Mouse (Mus musculus): ENCODE measurements around the gene Fbxw19. TPM values are rescaled to one million over a fixed set of nuclear protein-coding genes. Genes with fewer than 3 reads are reported as not detected.
"Not testable (repeated sequence)": the region's sequence is repeated elsewhere in the genome, so short reads cannot be mapped to it uniquely, and the experiment has no call there.

The Fbxw19 gene
- total RNA-seq (2021), result not detected

DNA sequence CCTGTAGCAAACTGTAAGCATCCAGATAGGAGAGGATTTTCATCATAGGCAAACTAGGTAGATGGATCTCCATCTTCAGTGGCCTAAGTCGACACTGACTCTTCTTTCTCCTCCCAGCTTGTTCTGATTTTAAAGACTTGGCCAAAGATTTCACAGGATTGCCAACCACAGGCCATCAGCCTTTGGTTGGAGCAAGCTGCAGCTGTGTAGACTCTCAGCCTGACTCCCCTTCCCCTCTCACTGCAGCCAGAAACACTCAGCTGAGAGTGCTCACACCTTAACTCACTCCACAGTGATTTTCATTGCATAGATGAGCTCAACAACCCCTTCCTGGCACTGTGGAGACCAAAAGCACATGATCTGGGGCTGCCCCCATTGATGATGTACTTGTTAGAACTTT lies at the start of gene Fbxw19:
Gene Fbxw19 (minus strand): TSS at position 101 of the 400 bp plus-strand sequence.
- intact Hi-C loops (cut with DNase I); DNase-seq: not testable (repeated sequence)

DNA sequence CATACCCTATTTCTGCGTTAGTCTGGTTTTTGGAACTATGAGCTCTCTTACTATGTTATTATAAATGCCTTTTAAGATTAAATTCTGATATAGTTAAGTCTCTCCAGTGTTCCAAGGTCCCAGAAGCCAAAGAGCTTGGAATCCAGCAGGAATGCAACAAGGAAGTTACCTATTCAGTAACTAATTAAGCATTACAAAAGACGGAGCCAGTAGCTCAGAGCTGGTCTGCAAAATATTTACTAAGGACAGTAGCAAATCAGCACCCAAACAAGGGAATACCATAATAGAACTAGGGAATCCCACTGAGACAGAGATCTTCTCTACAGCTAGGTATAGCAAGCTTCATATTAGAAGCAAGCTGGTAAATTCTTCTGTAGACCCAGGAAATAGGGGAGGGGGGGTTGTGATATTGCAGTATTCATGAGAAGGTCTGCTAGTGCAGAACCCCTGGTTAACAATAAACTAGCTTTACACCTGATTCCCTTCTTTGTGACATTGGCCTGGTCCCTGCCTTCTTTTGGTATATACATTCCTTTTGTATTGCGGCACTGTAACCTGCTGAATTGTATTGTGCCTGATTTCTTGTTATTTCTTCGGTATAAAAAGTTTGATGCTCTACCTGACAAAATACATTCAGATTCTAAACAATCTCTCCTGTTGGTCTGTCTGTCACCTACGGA lies 27.9 kb upstream of the Fbxw19 start:
- intact Hi-C loops (cut with DNase I), result loop anchor here (5.0 kb wide), 1 partner anchor 86 kb away; no protein-coding TSS in a partner anchor
- DNase-seq, result no peak

DNA sequence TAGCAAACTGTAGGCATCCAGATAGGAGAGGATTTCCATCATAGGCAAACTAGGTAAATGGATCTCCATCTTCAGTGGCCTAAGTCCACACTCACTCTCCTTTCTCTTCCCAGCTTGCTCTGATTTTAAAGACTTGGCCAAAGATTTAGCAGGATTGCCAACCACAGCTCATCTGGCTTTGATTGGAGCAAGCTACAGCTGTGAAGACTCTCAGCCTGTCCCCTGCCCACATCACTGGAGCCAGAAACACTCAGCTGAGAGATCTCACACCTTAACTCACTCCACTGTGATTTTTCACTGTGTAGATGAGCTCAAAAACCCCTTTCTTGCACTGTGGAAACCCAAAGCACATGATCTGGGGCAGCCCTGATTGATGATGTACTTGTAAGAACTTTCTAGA lies 46.6 kb downstream of the Fbxw19 start, which contains the start of gene Fbxw16:
Gene Fbxw16 (minus strand): TSS at position 101 of the 400 bp plus-strand sequence.
- DNase-seq, result no peak
- intact Hi-C loops (cut with DNase I), result loop anchor here (2.0 kb wide), 1 partner anchor 88 kb away; no protein-coding TSS in a partner anchor

DNA sequence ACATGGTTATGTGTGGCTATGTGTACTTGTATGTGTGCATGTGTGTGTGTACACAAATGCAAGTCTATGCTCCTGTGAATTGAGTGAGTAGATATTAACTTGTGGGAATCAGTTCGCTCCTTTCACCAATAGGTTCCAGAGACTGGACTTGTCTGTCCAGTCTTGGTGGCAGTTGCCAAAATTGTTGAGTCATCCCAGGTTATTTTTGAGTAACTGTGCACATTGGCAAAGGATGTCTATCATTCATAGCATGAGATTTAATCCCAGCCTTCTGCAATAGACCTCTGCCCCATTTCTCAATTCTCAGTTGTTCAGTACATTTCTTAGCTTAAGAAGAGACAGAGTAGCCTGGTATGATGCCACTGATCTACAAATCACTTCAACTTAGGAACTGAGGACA lies 62.7 kb downstream of the Fbxw19 start:
- intact Hi-C loops (cut with DNase I), result no loop called here
- no peak for DNase-seq

Other genes with a start within 250 kb of the Fbxw19 start
- not detected for gene Fbxw14, start 208.2 kb downstream of the Fbxw19 start, total RNA-seq (2021)
- gene Fbxw28, start 156.2 kb downstream of the Fbxw19 start, total RNA-seq (2021), result not detected
- not detected for gene Fbxw22, start 91.6 kb downstream of the Fbxw19 start, total RNA-seq (2021)
- gene Fbxw16, start 46.7 kb downstream of the Fbxw19 start, total RNA-seq (2021), result not detected
- not detected for gene Fbxw15, start 72.4 kb upstream of the Fbxw19 start, total RNA-seq (2021)
- gene Fbxw24, start 130.2 kb upstream of the Fbxw19 start, total RNA-seq (2021), result not detected
- not detected for gene Fbxw25, start 168.8 kb upstream of the Fbxw19 start, total RNA-seq (2021)
- not detected for gene Fbxw18, start 206.8 kb upstream of the Fbxw19 start, total RNA-seq (2021)

Measured in heart, postnatal 36 days (tissue).